Comparison of ENCODE assay signal across 7 mouse cellular contexts in genomic region chr12:83988483-83988882, GRCm38 (mm10). TPM values are rescaled to one million over a fixed set of nuclear protein-coding genes. Genes with fewer than 3 reads are reported as not detected.
DNase-seq lines count a peak whose midpoint lies in the region; ATAC-seq and TF ChIP-seq lines count a peak whose summit lies in the region.

No protein-coding gene starts in this region.

- peak overlapping the region; percentile 98 for H3K27ac ChIP-seq in lung, embryonic 15.5 days
- H3K27ac ChIP-seq in embryonic facial prominence, embryonic 12.5 days = peak overlapping the region; percentile 92
- H3K27ac ChIP-seq in intestine, embryonic 16.5 days (ENCODE audit: low read length) = peak overlapping the region; percentile 96
- no peak overlapping the region for H3K27ac ChIP-seq in olfactory bulb, adult 2 months (ENCODE audit: insufficient read depth, low read depth, low read length)

- H3K9ac ChIP-seq in lung, embryonic 15.5 days = peak overlapping the region; percentile 75
- peak overlapping the region; percentile 68 for H3K9ac ChIP-seq in embryonic facial prominence, embryonic 12.5 days
- peak overlapping the region; percentile 91 for H3K9ac ChIP-seq in intestine, embryonic 16.5 days (ENCODE audit: low read depth, low read length)

- peaks cover 4% of the 10 kb centered on the region; the same call in 1 of the 2 replicates for H3K36me3 ChIP-seq in lung, embryonic 15.5 days
- H3K36me3 ChIP-seq in embryonic facial prominence, embryonic 12.5 days = no peaks in the 10 kb centered on the region
- no peaks in the 10 kb centered on the region; the same call in 1 of the 2 replicates for H3K36me3 ChIP-seq in intestine, embryonic 16.5 days (ENCODE audit: control insufficient read depth, insufficient read depth, low read length)

- no peaks in the 10 kb centered on the region for H3K9me3 ChIP-seq in lung, embryonic 15.5 days
- no peaks in the 10 kb centered on the region for H3K9me3 ChIP-seq in embryonic facial prominence, embryonic 12.5 days
- no peaks in the 10 kb centered on the region for H3K9me3 ChIP-seq in intestine, embryonic 16.5 days (ENCODE audit: control insufficient read depth, low read length)

- H3K27me3 ChIP-seq in lung, embryonic 15.5 days = no peaks in the 10 kb centered on the region
- no peaks in the 10 kb centered on the region for H3K27me3 ChIP-seq in embryonic facial prominence, embryonic 12.5 days
- no peaks in the 10 kb centered on the region for H3K27me3 ChIP-seq in intestine, embryonic 16.5 days (replicated peaks; ENCODE audit: control insufficient read depth, insufficient read depth, low read length)

- TF ChIP-seq CTCF in olfactory bulb, adult 2 months (IDR thresholded peaks at IDR 0.05; ENCODE audit: insufficient read depth, low read depth, low read length) = no peak

- peak overlapping the region; percentile 75 for H3K4me2 ChIP-seq in lung, embryonic 15.5 days
- H3K4me2 ChIP-seq in embryonic facial prominence, embryonic 12.5 days (replicated peaks) = peak overlapping the region; percentile 54
- H3K4me2 ChIP-seq in intestine, embryonic 16.5 days (ENCODE audit: low read depth, low read length) = peak overlapping the region; percentile 63

- peaks cover 19% of the 10 kb centered on the region for H3K4me1 ChIP-seq in lung, embryonic 15.5 days
- H3K4me1 ChIP-seq in embryonic facial prominence, embryonic 12.5 days = 0 out of 2 replicates have a peak, but pooled peaks cover 3% of the 10 kb centered on the region
- peaks cover 8% of the 10 kb centered on the region for H3K4me1 ChIP-seq in intestine, embryonic 16.5 days (ENCODE audit: control insufficient read depth, insufficient read depth, low read length)
- H3K4me1 ChIP-seq in olfactory bulb, adult 2 months (ENCODE audit: control insufficient read depth, insufficient read depth, low read length) = 0 out of 2 replicates have a peak, but pooled peaks cover 3% of the 10 kb centered on the region

- H3K4me3 ChIP-seq in lung, embryonic 15.5 days = peak overlapping the region; percentile 74
- peak overlapping the region; percentile 62 for H3K4me3 ChIP-seq in embryonic facial prominence, embryonic 12.5 days
- peak overlapping the region; percentile 69 for H3K4me3 ChIP-seq in intestine, embryonic 16.5 days (ENCODE audit: low read length)
- peak overlapping the region; percentile 71 for H3K4me3 ChIP-seq in olfactory bulb, adult 2 months (ENCODE audit: insufficient read depth, low read depth, low read length)

- 50% methylated on average over 4 of the region's 4 CpGs for WGBS in lung, embryonic 15.5 days
- 77% methylated on average over 4 of the region's 4 CpGs for WGBS in embryonic facial prominence, embryonic 12.5 days
- 64% methylated on average over 4 of the region's 4 CpGs for WGBS in intestine, embryonic 16.5 days
- WGBS in olfactory bulb, adult 2 months = 53% methylated on average over 4 of the region's 4 CpGs

- no peak for TF ChIP-seq POLR2A in olfactory bulb, adult 2 months (IDR thresholded peaks at IDR 0.05; ENCODE audit: insufficient read depth, low read depth, low read length)

- DNase-seq in lung, postnatal 14 days = no peak
- DNase-seq in thymus, postnatal 0 days (ENCODE audit: low spot score) = no peak
- no peak for DNase-seq in gastrocnemius, adult 8-10 months (ENCODE audit: low spot score in 2 of 2)

- ATAC-seq in lung, embryonic 15.5 days (ENCODE audit: borderline replicate concordance, extremely low read depth, low FRiP score, low TSS enrichment) = no peak
- no peak for ATAC-seq in embryonic facial prominence, embryonic 12.5 days (ENCODE audit: insufficient number of reproducible peaks, insufficient read depth, low FRiP score, low TSS enrichment)
- ATAC-seq in intestine, embryonic 16.5 days = peak; percentile 17

RNA-seq across cellular contexts. Expression of gene Acot2, which starts 0.8 kb away (rescaled TPM):
- 36.2 and 41.2 TPM in 2 replicates for polyA plus RNA-seq in lung, embryonic 15.5 days (2015; fragmentation: Nextera tagmentation; extraction: Ambion mirVana)
- polyA plus RNA-seq in embryonic facial prominence, embryonic 12.5 days (2016; fragmentation: Nextera tagmentation; extraction: Ambion mirVana) = 19.3 and 20.8 TPM in 2 replicates
- 35.3 and 39.5 TPM in 2 replicates for polyA plus RNA-seq in intestine, embryonic 16.5 days (2015; fragmentation: Nextera tagmentation; extraction: Ambion mirVana)
- not detected in 2 replicates for polyA plus RNA-seq in olfactory bulb, adult 2 months (2012; ENCODE audit: insufficient read depth, insufficient read length, low replicate concordance, missing spikeins)
- polyA plus RNA-seq in thymus, postnatal 0 days (2015; fragmentation: Nextera tagmentation; extraction: Ambion mirVana) = 14.0 and 21.8 TPM in 2 replicates
- 10 to 100 TPM; 14.9 to 20.7 (median 17.2) TPM for total RNA-seq in gastrocnemius, adult 8-10 months (2022)

RNA-seq across cellular contexts. Expression of gene Heatr4, which starts 3.8 kb away (rescaled TPM):
- polyA plus RNA-seq in lung, embryonic 15.5 days (2015; fragmentation: Nextera tagmentation; extraction: Ambion mirVana) = not detected in 2 replicates
- polyA plus RNA-seq in embryonic facial prominence, embryonic 12.5 days (2016; fragmentation: Nextera tagmentation; extraction: Ambion mirVana) = not detected in 2 replicates
- not detected in 2 replicates for polyA plus RNA-seq in intestine, embryonic 16.5 days (2015; fragmentation: Nextera tagmentation; extraction: Ambion mirVana)
- polyA plus RNA-seq in olfactory bulb, adult 2 months (2012; ENCODE audit: insufficient read depth, insufficient read length, low replicate concordance, missing spikeins) = not detected in 2 replicates
- polyA plus RNA-seq in thymus, postnatal 0 days (2015; fragmentation: Nextera tagmentation; extraction: Ambion mirVana) = 0.04 TPM in 1 of 2 replicates, not detected in the other
- total RNA-seq in gastrocnemius, adult 8-10 months (2022) = not detected

RNA-seq across cellular contexts. Expression of gene Acot1, which starts 20.8 kb away (rescaled TPM):
- 85.5 and 92.8 TPM in 2 replicates for polyA plus RNA-seq in lung, embryonic 15.5 days (2015; fragmentation: Nextera tagmentation; extraction: Ambion mirVana)
- 37.2 and 39.7 TPM in 2 replicates for polyA plus RNA-seq in embryonic facial prominence, embryonic 12.5 days (2016; fragmentation: Nextera tagmentation; extraction: Ambion mirVana)
- 159 and 188 TPM in 2 replicates for polyA plus RNA-seq in intestine, embryonic 16.5 days (2015; fragmentation: Nextera tagmentation; extraction: Ambion mirVana)
- not detected in 2 replicates for polyA plus RNA-seq in olfactory bulb, adult 2 months (2012; ENCODE audit: insufficient read depth, insufficient read length, low replicate concordance, missing spikeins)
- 15.5 and 19.3 TPM in 2 replicates for polyA plus RNA-seq in thymus, postnatal 0 days (2015; fragmentation: Nextera tagmentation; extraction: Ambion mirVana)
- total RNA-seq in gastrocnemius, adult 8-10 months (2022) = 1 to 10 TPM; 2.5 to 5.3 (median 3.4) TPM

RNA-seq across cellular contexts. Expression of gene Riox1, which starts 38.1 kb away (rescaled TPM):
- 14.2 and 16.2 TPM in 2 replicates for polyA plus RNA-seq in lung, embryonic 15.5 days (2015; fragmentation: Nextera tagmentation; extraction: Ambion mirVana)
- polyA plus RNA-seq in embryonic facial prominence, embryonic 12.5 days (2016; fragmentation: Nextera tagmentation; extraction: Ambion mirVana) = 19.6 and 22.6 TPM in 2 replicates
- polyA plus RNA-seq in intestine, embryonic 16.5 days (2015; fragmentation: Nextera tagmentation; extraction: Ambion mirVana) = 10.2 and 11.7 TPM in 2 replicates
- polyA plus RNA-seq in olfactory bulb, adult 2 months (2012; ENCODE audit: insufficient read depth, insufficient read length, low replicate concordance, missing spikeins) = not detected in 2 replicates
- 16.3 and 21.3 TPM in 2 replicates for polyA plus RNA-seq in thymus, postnatal 0 days (2015; fragmentation: Nextera tagmentation; extraction: Ambion mirVana)
- total RNA-seq in gastrocnemius, adult 8-10 months (2022) = 1 to 10 TPM; 2.8 to 4.0 (median 3.3) TPM

RNA-seq across cellular contexts. Expression of gene Acot4, which starts 49.7 kb away (rescaled TPM):
- 0.44 and 0.50 TPM in 2 replicates for polyA plus RNA-seq in lung, embryonic 15.5 days (2015; fragmentation: Nextera tagmentation; extraction: Ambion mirVana)
- 0.36 and 0.75 TPM in 2 replicates for polyA plus RNA-seq in embryonic facial prominence, embryonic 12.5 days (2016; fragmentation: Nextera tagmentation; extraction: Ambion mirVana)
- polyA plus RNA-seq in intestine, embryonic 16.5 days (2015; fragmentation: Nextera tagmentation; extraction: Ambion mirVana) = 12.9 and 20.6 TPM in 2 replicates
- polyA plus RNA-seq in olfactory bulb, adult 2 months (2012; ENCODE audit: insufficient read depth, insufficient read length, low replicate concordance, missing spikeins) = not detected in 2 replicates
- polyA plus RNA-seq in thymus, postnatal 0 days (2015; fragmentation: Nextera tagmentation; extraction: Ambion mirVana) = 0.14 and 0.36 TPM in 2 replicates
- under 1 TPM in 3 of 4 experiments, not detected in 1; 0.07 to 0.16 (median 0.16) TPM for total RNA-seq in gastrocnemius, adult 8-10 months (2022)

Comparison
In these comparisons a context has a peak if more than half of its experiments do, and no peak if none do; other contexts are left out.
1. RNA of gene Acot2, which starts 0.8 kb away (polyA plus RNA-seq): 36.2 to 41.2 TPM in lung, embryonic 15.5 days, 35.3 to 39.5 TPM in intestine, embryonic 16.5 days, 14.0 to 21.8 TPM in thymus, postnatal 0 days and 19.3 to 20.8 TPM in embryonic facial prominence, embryonic 12.5 days; not detected in olfactory bulb, adult 2 months; every median in the first group is over 10 times any median in the second.
2. RNA of gene Acot1, which starts 20.8 kb away (polyA plus RNA-seq): 159 to 188 TPM in intestine, embryonic 16.5 days, 85.5 to 92.8 TPM in lung, embryonic 15.5 days, 37.2 to 39.7 TPM in embryonic facial prominence, embryonic 12.5 days and 15.5 to 19.3 TPM in thymus, postnatal 0 days; not detected in olfactory bulb, adult 2 months; every median in the first group is over 10 times any median in the second.
3. Peak in every context shown above with its lines, with median percentiles within 50 percentile points of each other: H3K4me2 ChIP-seq, H3K4me3 ChIP-seq and H3K9ac ChIP-seq.